Mouse (Mus musculus): Measurements from ENCODE around the gene Pigf.

DNA sequence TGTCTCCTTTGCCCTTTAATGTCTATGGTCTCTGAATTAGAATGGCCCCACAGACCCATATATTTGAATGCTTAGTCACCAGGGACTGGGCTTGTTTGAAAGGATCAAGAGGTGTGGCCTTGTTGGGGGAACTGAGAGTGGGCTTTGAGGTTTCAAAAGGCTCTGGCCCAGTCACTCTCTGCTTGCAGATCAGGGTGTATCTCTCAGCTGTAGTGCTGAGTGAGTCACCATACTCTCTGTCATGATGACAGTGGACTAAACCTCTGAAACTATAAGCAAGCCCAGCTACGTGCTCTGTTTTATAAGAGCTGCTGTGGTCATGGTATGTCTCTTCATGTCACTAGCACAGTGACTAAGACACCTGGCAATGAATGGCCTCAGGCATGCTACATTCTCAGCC, 27.2 kb upstream of the Pigf start:
- TF ChIP-seq POLR2A (IDR thresholded peaks at IDR 0.05; ENCODE audit: insufficient read depth, low read depth, low read length) (no peak), CTCF (IDR thresholded peaks at IDR 0.05; ENCODE audit: insufficient read depth, low read depth, low read length) (no peak)
